Mouse (Mus musculus) left cerebral cortex, adult 2 months (tissue): Measurements from ENCODE around the gene Tfr2. TPM values are rescaled to one million over a fixed set of nuclear protein-coding genes. Genes with fewer than 3 reads are reported as not detected.

Experiments
- DNase-seq, 2 experiments: peaks; one replicate each; pipeline ENCODE4 v3.0.0; 2021 to 2022; ENCODE audit warnings: low spot score in 2 of 2, mixed read lengths in 1 of 2; ENCODE audit errors: extremely low spot score in 1 of 2
- H3K27ac ChIP-seq: fragments of 200-600 bp; 2 replicates; pipeline ENCODE4 v1.8.1; 2022
- H3K4me3 ChIP-seq: fragments of 200-600 bp; 2 replicates; pipeline ENCODE4 v1.8.1; 2022
- CTCF ChIP-seq: fragments of 200-600 bp; IDR thresholded peaks from 2 replicates; pipeline ENCODE4 v1.8.1; 2022; ENCODE audit warnings: antibody characterized with exemption, mild to moderate bottlenecking, moderate library complexity
- intact Hi-C: fragments of 180-260 bp; cut with DNase I; formaldehyde crosslinking; loops from one replicate; pipeline ENCODE4 v1.15.1; 2025
- total RNA-seq, 2 experiments: library from RNA; stranded (reverse); gene quantifications; 2 replicates each; pipeline ENCODE4 v1.2.3; 2021

The Tfr2 gene
- total RNA-seq, 2 experiments from 2014 or later, result 13.2 to 14.9 TPM

DNA sequence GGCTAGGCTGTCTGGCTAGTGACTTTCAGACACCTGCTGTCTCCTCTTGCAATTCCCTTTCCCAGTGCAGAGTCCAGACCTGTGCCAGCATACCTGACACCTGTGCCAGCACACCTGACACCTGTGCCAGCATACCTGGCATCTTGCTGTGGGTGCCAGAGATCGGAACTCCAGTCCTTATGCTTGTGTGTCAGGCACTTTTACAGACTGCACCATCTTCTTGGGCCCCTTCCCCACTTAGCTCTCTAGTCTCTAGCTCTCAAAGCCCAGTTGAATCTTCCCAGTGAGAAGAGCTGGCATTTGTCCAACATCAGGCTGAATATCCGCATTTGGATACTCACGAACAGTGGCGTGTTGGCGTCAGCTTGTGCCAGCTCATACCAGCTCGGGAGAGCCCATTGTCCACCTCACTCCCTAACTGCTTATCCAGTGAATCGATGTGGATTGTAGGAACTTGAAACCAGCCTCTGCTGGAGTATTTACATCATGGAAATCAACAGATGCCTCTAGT, 30.3 kb upstream of the Tfr2 start:
- intact Hi-C loops, result no loop called here
- Histone ChIP-seq H3K27ac (no peak overlapping the region), H3K4me3 (no peak overlapping the region)
- TF ChIP-seq CTCF, result no peak
- DNase-seq, result no peak

DNA sequence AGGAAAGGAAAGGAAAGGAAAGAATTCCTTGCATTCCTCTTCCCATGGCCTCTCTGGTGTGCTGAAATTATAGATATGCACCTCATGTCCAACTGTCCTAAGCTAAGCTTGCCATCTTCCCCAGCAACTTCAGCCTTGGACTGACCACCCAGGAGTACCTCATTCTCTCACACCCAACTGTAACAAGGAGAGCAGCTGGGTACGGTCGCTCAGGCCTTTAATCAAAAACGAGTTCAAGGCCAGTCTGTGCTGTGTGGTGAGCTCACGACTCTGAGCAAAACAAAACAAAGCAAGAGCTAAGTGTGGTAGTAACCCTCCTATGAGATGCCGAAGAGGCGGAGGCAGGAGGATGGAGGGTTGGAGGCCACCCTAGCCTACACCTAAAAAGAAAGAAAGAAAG, 28.6 kb upstream of the Tfr2 start:
- Histone ChIP-seq H3K4me3 (no peak overlapping the region), H3K27ac (no peak overlapping the region)
- DNase-seq, result no peak
- no peak for TF ChIP-seq CTCF
- intact Hi-C loops, result no loop called here

DNA sequence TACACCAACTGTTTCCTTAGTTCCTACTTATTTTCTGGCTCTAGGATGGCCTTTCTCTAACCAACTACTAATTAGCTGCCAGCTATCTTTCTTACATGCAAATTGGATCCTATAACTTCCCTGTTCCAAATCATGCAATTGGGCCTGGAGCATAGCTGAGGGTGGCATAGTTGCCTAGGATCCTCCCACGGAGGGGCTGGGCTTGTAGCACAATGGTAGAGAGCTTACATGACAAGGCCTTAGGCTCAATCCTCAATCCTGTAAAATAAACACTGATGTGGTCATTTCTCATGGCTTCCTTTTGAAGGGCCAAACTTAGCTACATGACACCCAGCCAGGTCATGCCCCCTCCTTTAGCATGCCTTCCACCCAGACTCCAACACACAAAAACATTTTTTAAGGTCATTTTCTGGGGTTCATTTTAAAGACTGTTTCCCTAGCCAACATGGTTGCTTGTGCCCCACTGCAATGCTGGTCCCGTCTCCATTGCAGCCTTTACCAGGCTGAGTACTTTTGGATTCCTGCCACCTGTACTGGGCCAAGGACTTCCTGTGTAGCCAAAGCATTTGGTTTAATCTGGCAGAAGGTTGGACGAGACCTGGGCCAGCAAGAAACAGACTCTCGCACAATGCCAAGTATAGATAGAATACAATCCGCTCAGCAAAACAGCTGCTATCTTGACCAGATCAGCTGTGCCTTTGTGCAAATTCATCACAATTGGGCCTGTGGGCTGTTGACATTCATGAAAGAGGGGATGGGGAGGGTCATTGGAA, 27.7 kb upstream of the Tfr2 start:
- intact Hi-C loops, result no loop called here
- Histone ChIP-seq H3K27ac (no peak overlapping the region), H3K4me3 (no peak overlapping the region)
- no peak for DNase-seq
- TF ChIP-seq CTCF, result no peak

DNA sequence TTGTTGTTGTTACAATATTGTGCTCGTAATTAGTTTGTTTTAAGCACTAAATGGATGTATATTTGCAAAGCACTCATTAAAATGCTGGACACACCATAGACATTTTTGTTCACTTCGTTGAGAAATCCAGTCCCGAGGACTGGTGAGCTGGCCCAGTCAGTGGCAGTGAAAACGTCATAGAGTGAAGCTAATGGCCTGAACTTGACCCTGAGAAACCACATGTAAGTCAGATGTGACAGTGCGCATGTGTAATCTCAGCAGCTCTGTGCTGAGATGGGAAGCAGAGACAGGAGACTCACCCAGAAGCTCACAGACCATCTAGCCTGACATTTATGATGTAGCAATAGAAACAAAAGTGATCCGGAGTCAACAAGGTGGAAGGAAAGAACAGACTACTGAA, 24.7 kb upstream of the Tfr2 start:
- no peak for DNase-seq

DNA sequence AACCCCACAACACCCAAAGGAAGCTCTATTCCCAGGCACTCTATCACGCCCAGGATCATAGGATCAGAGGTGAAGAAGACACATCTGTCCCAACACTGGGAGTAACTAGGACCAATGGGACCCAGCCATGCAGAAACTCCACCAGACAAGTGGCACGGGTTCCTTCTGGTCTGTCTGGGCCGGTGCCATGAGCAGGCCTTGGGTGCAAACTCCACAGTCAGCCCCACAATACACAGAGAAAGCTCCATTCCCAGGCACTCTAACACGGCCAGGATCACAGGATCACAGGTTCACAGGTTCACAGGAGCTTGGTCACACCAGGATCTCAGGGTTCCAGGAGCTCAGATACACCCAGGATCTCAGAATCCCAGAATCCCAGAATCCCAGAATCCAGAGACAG, 24.0 kb upstream of the Tfr2 start:
- H3K27ac ChIP-seq, result no peak overlapping the region
- intact Hi-C loops, result no loop called here
- no peak for DNase-seq
- TF ChIP-seq CTCF, result no peak
- no peak overlapping the region for H3K4me3 ChIP-seq

More for the DNA sequence above, 24.7 kb upstream of the Tfr2 start:
- no peak overlapping the region for H3K4me3 ChIP-seq
- intact Hi-C loops, result no loop called here
- no peak overlapping the region for H3K27ac ChIP-seq
- no peak for TF ChIP-seq CTCF

DNA sequence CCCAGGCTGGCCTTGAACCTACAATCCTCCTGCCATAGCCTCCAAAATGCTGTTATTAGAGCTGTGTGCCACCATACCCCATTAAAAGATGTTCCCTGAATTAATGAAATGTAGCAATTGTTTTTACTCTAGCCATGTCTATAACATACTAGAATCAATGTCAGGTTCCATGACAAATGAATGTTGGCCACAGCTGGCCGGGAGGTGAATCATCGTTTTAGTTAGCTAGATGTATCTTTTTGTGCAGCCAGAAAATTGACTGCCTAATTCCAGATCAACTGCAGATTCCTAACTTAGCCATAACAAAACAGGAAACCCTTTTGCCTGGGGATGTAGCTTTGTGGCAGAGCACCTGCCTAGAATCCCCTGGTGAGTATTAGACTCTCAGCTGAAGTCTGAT, 19.8 kb upstream of the Tfr2 start:
- no peak overlapping the region for H3K4me3 ChIP-seq

DNA sequence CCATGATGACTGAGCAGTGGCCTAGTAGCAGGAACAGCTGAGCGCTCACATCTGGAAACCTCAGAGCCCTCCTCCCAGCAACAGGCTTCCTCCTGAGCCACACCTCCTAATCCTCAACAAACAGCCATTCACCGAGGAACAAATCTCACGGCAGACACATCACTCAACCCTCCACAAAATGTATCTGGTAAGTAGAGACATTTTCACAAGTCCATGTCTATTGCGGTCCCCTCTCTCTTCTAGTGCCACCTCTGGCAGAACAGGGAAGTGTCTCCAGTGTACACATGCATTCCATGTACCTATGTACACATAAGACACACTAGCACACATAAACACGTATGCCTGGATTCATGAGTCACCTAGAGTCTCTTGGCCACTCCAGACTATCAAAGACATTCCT, 18.5 kb upstream of the Tfr2 start:
- Histone ChIP-seq H3K27ac (no peak overlapping the region), H3K4me3 (no peak overlapping the region)
- intact Hi-C loops, result no loop called here
- DNase-seq, result no peak
- TF ChIP-seq CTCF, result peak; percentile 48

More for the DNA sequence above, 19.8 kb upstream of the Tfr2 start:
- no peak for TF ChIP-seq CTCF
- no peak overlapping the region for H3K27ac ChIP-seq
- intact Hi-C loops, result no loop called here
- no peak for DNase-seq

DNA sequence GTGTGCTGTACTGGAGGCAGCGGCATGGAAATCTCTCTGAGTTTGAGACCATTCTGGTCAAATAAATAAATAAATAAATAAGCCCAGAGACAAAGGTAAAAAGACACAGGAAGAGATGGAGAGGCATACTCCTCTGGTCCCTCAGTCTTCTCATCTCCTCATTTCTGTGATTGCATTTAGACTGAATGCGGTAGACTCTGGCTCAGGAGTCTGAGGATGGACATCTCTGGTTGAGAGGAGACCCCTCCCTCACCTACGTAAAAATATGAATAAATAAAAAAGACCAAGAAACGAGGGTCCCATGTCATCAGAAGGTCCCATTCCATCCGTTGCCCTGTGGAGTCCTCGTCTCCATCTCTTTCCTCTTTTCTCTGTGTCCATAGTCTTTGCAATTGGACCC, 16.6 kb upstream of the Tfr2 start:
- TF ChIP-seq CTCF, result no peak
- no peak for DNase-seq
- intact Hi-C loops, result loop anchor here (1.0 kb wide), 1 partner anchor 20 kb away; the partner anchor contains the start of genes Epo and Gnb2
- peak overlapping the region; percentile 86 for H3K27ac ChIP-seq
- H3K4me3 ChIP-seq, result peak overlapping the region; percentile 80

DNA sequence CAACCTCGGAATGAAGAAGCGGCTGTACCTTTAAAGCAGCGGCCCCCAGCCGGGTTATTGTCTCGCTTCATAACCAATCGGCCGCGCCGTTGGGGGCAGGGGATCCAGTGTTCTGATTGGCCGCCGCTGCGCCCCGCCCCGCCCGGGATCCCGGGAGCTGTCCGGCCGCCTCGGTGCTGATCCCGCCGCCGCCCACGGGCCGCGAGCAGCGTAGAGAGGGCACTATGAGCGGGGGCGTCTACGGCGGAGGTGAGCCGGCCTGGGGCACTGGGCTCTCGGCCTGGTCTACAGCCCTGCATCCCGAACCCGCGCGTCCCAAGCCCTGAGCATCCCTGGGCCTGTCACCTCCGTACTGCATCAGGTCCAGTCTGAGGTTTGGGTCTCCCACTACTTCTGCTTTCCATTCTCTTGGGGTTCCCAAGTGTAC, 16.2 kb upstream of the Tfr2 start, which contains the start of gene Actl6b:
Actl6b (plus strand) TSS at position 107 of the 427 bp plus-strand sequence.
- intact Hi-C loops, result loop anchor here (1.0 kb wide), 1 partner anchor 20 kb away; the partner anchor contains the start of genes Epo and Gnb2
- H3K27ac ChIP-seq, result peak within 1 kb of the TSS; percentile 86
- no peak for TF ChIP-seq CTCF
- peak within 1 kb of the TSS; percentile 80 for H3K4me3 ChIP-seq
- DNase-seq, result peak; percentile 91 to 93

DNA sequence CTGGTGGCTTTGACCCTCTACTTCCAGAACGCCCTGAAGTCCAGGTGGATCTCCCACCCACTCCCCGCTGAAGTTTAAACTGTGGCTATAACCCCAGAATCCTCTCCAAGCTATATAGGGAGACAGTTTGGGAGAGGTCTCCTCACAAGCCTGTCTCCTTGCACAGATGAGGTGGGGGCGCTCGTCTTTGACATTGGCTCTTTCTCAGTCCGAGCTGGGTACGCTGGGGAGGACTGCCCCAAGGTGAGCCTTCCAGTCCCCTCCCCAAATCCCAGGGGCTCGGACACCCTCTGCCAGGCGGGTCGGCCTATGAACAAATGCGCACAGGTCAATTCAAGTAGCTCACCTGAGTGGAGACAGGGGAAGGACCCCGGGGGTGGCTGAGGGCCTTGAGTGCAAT, 15.7 kb upstream of the Tfr2 start:
- no peak for TF ChIP-seq CTCF
- Histone ChIP-seq H3K4me3 (peak overlapping the region; percentile 80), H3K27ac (peak overlapping the region; percentile 86)
- DNase-seq, result no peak
- intact Hi-C loops, result loop anchor here (1.0 kb wide), 1 partner anchor 21 kb away; the partner anchor contains the start of genes Epo and Gnb2

DNA sequence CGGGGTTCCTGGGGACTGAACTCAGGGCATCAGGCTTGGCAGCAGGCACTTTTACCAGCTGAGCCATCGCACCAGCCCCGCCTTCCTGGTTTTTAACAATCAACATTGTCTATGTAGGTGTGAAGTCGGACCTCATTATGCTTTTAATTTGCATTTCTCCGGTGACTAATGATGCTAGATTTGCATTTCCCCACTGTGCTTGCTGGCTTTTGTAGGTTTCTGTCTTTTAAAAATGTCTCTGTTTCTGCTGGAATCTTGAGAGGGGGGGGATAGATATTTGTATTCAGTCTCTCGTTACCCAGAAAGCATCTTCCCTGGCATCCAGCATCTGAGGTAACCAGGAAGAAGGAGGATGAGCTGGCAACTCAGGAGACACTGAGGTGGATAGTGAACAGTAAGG, 8.1 kb upstream of the Tfr2 start:
- peak in 1 of 2 experiments; percentile 26 for DNase-seq
- Histone ChIP-seq H3K4me3 (no peak overlapping the region), H3K27ac (no peak overlapping the region)
- TF ChIP-seq CTCF, result no peak
- intact Hi-C loops, result no loop called here

DNA sequence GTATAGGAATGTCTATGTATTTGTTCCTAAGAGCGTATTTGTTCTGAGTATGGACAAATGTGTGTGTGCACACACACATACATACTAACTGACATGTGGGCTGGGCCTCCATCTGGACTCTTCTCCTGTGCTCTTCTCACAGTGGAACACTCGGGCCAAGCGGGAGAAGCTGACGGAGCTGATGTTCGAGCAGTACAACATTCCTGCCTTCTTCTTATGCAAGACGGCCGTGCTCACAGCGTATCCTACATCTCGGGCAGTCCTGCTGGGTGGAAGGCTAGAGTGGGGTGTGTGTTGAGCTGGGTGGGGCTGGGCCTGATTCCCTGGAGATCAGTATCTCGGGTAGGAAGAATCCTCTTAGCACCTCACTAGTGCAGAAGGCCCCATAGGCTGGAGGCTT, 6.7 kb upstream of the Tfr2 start:
- Histone ChIP-seq H3K4me3 (no peak overlapping the region), H3K27ac (peak overlapping the region; percentile 28; the same call in 1 of the 2 replicates)
- intact Hi-C loops, result no loop called here
- DNase-seq, result peak in 1 of 2 experiments; percentile 47
- TF ChIP-seq CTCF, result no peak
